25 mouse cellular contexts compared by ENCODE assay signal in genomic region chr7:16461151-16461550, GRCm38 (mm10). TPM values are rescaled to one million over a fixed set of nuclear protein-coding genes. Genes with fewer than 3 reads are reported as not detected.
"Had no signal": no experiment of that assay in that cellular context is flagged by ENCODE, and none has a peak within 500 bp of the region (broad histone marks: within the 10 kb centered on the region; RNA-seq: fewer than 3 reads in every experiment).

No protein-coding gene starts in this region.

- ATAC-seq: liver, postnatal 0 days; lung, postnatal 0 days; midbrain, embryonic 13.5 days had no signal

- H3K9ac ChIP-seq: limb, embryonic 12.5 days; limb, embryonic 15.5 days; liver, embryonic 14.5 days; liver, postnatal 0 days; lung, embryonic 14.5 days; midbrain, embryonic 13.5 days; neural tube, embryonic 12.5 days; neural tube, embryonic 15.5 days; stomach, embryonic 15.5 days had no signal

- H3K27ac ChIP-seq: kidney, postnatal 0 days; layer of hippocampus, adult 2 months; left cerebral cortex, adult 2 months; limb, embryonic 12.5 days; limb, embryonic 15.5 days; liver, embryonic 14.5 days; macrophage; midbrain, embryonic 13.5 days; neural tube, embryonic 12.5 days; neural tube, embryonic 15.5 days; stomach, embryonic 15.5 days had no signal

- H3K9me3 ChIP-seq: limb, embryonic 15.5 days; midbrain, embryonic 13.5 days; neural tube, embryonic 12.5 days; neural tube, embryonic 15.5 days; stomach, embryonic 15.5 days had no signal

- H3K36me3 ChIP-seq: limb, embryonic 15.5 days had no signal

- H3K4me3 ChIP-seq: layer of hippocampus, adult 2 months; left cerebral cortex, adult 2 months; limb, embryonic 12.5 days; limb, embryonic 15.5 days; midbrain, embryonic 13.5 days; neural tube, embryonic 12.5 days; neural tube, embryonic 15.5 days; stomach, embryonic 15.5 days had no signal

- H3K4me1 ChIP-seq: limb, embryonic 15.5 days; midbrain, embryonic 13.5 days; neural tube, embryonic 15.5 days; stomach, embryonic 15.5 days had no signal

- H3K4me2 ChIP-seq: limb, embryonic 12.5 days; limb, embryonic 15.5 days; liver, embryonic 11.5 days; lung, embryonic 14.5 days; midbrain, embryonic 13.5 days; neural tube, embryonic 12.5 days; neural tube, embryonic 15.5 days; stomach, embryonic 15.5 days had no signal

- DNase-seq: kidney, adult 2 months; kidney, postnatal 25 days; layer of hippocampus, adult 9-11 months; liver, postnatal 0 days; lung, embryonic 14.5 days; right cerebral cortex, adult 18-20 months; right cerebral cortex, postnatal 14 days; right cerebral cortex, postnatal 4 days; thymus, adult 2 months; thymus, postnatal 14 days; thymus, postnatal 4 days had no signal

RNA-seq across cellular contexts. Expression of gene Npas1, which starts 16.4 kb away (rescaled TPM):
- polyA plus RNA-seq: kidney, adult 2 months; kidney, embryonic 14.5 days; liver, embryonic 14.5 days; lung, embryonic 14.5 days; macrophage had no signal
